Mouse (Mus musculus) gastrocnemius, adult 2 months (tissue): ENCODE results near the gene Olfr1412. TPM values are rescaled to one million over a fixed set of nuclear protein-coding genes. Genes with fewer than 3 reads are reported as not detected.

ENCODE experiments used
- DNase-seq: peaks from one replicate; pipeline ENCODE4 v3.0.0; 2022
- H3K27ac ChIP-seq: fragments of 200-600 bp; 2 replicates; pipeline ENCODE4 v1.8.1; 2022; ENCODE audit warnings: mild to moderate bottlenecking
- H3K4me3 ChIP-seq: fragments of 200-600 bp; 2 replicates; pipeline ENCODE4 v1.8.1; 2022; ENCODE audit warnings: mild to moderate bottlenecking, moderate library complexity
- CTCF ChIP-seq: fragments of 200-600 bp; IDR thresholded peaks from 2 replicates; pipeline ENCODE4 v1.8.1; 2022; ENCODE audit warnings: antibody characterized with exemption, mild to moderate bottlenecking, moderate library complexity
- intact Hi-C: fragments of 180-260 bp; cut with DNase I; formaldehyde crosslinking; loops from one replicate; pipeline ENCODE4 v1.15.1; 2025
- total RNA-seq, 2 experiments: library from RNA; stranded (reverse); gene quantifications; 2 replicates each; pipeline ENCODE4 v1.2.3; 2021

The Olfr1412 gene
- total RNA-seq, 2 experiments from 2014 or later = not detected

- no peak for DNase-seq
- Histone ChIP-seq H3K4me3 (no peak overlapping the region), H3K27ac (no peak overlapping the region)
- TF ChIP-seq CTCF = no peak
- intact Hi-C loops = no loop called here
These were observed 32.8 kb downstream of the Olfr1412 start for GRCm38 (mm10) chr1:92618360-92618759.

GRCm38 (mm10) chr1:92628227-92628626, 42.6 kb downstream of the Olfr1412 start:
- no peak for DNase-seq
- TF ChIP-seq CTCF = no peak
- intact Hi-C loops = no loop called here
- Histone ChIP-seq H3K4me3 (no peak overlapping the region), H3K27ac (no peak overlapping the region)

DNA sequence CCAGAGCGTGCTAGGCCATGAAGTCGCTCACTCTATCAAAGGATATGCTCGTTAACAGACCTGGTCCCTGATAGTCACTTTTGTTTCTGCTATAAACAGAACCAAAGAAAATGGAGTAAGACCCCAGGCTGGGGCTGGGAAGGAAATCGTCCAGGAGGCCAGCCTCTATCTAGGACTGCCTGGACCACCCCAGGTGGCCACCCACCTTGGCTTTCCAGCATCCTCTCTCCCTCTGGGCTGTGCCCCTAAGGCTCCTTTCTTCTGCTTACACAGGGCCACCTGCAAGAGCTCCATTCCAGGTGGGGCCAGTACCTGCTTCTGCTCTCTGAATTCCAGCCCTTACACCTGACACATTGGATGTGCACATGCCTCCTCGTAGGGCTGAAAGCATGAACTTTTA, 46.6 kb downstream of the Olfr1412 start:
- TF ChIP-seq CTCF = no peak
- Histone ChIP-seq H3K27ac (no peak overlapping the region), H3K4me3 (no peak overlapping the region)
- no peak for DNase-seq
- intact Hi-C loops = no loop called here

DNA sequence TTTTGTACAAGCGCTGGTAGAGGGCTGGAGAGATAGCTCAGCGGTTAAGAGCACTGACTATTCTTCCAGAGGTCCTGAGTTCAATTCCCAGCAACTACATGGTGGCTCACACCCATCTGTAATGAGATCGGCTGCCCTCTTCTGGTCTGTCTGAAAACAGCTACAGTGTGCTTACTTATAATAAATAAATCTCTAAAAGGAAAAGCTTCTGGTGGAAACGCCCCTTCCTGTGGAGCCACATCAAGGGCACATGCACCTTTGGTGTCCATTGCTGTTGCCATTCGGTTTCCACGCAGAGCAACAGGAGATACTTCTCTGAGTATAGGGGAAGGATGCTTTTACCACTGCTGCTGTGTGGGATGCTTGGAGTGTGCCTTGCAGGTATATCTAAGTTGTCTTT, 47.4 kb downstream of the Olfr1412 start:
- no peak for TF ChIP-seq CTCF
- no peak overlapping the region for H3K4me3 ChIP-seq
- no peak for DNase-seq
- intact Hi-C loops = no loop called here
- H3K27ac ChIP-seq = no peak overlapping the region

DNA sequence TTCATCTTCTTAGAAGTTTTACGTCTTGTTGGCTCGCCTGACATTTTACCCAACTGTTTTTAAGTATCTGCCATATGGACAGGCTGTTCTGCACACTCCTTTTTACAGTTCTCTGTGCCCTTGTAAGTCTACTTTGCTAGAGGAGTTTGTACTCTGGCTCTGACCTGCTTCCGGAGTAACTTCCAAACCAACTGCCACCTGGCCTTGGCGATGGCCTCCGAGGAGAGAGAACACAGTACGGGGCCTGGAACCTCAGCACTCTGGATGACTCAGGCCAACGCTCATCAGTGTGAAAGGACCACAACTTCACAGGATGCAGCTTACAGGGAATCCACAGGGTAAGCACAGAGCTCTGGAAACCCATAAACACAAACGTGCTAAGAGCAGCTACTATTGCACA, 48.1 kb downstream of the Olfr1412 start:
- H3K27ac ChIP-seq = no peak overlapping the region
- intact Hi-C loops = no loop called here
- DNase-seq = no peak
- no peak overlapping the region for H3K4me3 ChIP-seq
- no peak for TF ChIP-seq CTCF

DNA sequence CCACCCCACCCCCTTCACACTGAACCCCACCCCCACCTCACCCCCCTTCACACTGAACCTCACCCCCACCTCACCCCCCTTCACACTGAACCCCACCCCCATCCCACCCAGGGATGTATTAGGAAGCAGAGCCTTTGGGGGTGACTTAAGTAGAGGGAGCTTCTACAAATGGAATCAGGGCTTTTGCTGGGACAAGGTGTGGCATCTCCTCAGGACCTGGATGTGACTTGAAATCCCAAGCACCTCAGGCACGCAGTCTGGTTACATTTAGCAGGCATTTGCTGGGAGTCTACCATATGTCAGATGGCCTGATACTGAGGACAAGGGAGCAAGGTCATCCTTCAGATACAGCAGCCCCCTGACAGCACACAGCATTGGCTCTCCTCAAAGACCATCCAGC, 49.0 kb downstream of the Olfr1412 start:
- H3K4me3 ChIP-seq = no peak overlapping the region
- no peak overlapping the region for H3K27ac ChIP-seq
- intact Hi-C loops = no loop called here
- no peak for TF ChIP-seq CTCF
- no peak for DNase-seq

DNA sequence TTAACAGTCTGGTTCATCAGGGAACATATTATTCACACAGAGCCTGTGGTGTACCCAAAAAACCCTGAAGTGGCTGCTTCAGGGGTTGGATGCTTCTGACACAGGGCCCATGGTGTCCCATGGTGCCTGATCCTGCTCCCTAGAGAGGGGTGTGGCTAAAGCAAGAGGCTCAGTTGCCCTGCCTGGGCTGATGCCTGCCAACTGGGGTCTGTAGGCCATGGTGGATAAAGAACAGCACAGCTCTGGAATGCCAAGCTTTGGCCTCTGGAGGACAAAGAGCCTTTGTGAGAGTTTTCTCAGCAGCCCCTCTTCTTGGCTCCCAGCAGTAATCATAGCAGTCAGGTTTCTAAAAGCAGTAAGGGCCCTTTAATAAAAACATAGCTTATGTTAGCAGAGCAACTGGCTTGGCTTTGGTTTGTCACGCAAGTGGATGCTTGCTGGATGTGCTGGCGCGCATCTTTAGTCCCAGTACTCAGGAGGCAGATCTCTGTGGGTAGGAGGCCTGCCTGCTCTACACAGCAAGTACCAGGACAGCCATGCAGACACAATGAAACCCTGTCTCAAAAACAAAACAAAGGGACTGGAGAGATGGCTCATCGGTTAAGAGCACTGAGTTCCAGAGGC, 49.5 kb downstream of the Olfr1412 start:
- intact Hi-C loops = no loop called here
- no peak for TF ChIP-seq CTCF
- Histone ChIP-seq H3K27ac (no peak overlapping the region), H3K4me3 (no peak overlapping the region)
- DNase-seq = no peak

DNA sequence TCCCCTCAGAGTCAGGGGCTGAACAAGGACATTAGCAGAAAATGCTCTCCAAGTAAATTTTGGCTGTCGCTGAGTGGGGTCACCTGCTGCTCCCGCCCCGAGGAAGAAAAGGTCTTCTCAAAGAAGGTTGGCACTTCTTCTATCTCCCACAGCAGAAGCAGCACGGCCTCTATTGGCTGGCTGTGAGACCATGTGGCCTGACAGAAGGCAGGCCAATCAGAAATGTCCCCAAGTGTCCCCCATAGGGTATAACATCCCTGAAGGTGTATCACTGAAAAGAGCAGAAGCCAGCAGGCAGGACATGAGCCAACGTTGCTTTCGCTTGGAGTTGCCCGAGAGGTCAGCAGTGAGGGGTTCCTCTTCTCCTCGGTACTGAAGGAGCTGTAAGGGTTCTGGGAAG, 50.4 kb downstream of the Olfr1412 start:
- H3K4me3 ChIP-seq = no peak overlapping the region
- no peak for DNase-seq
- no peak overlapping the region for H3K27ac ChIP-seq
- TF ChIP-seq CTCF = no peak
- intact Hi-C loops = no loop called here

DNA sequence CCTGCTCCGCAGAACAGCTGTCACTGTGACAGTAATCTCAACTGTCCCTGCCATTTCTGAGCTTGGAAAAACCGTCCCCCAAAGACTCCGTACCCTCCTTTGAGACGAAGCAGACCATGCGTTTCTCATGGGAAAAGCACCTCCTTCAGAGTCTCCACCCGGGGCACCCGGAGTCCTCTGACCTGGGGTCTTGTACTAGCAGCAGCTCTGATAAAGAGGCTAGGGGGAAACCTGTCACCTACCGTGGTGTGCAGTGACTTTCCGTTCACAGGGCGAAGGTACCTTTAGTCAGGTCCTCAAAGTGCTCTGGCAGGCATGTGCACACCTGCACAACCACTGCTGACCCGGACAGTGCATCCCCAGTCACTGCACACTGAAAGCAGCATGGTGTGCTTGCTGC, 51.1 kb downstream of the Olfr1412 start:
- no peak overlapping the region for H3K4me3 ChIP-seq
- TF ChIP-seq CTCF = no peak
- DNase-seq = no peak
- intact Hi-C loops = no loop called here
- H3K27ac ChIP-seq = no peak overlapping the region

DNA sequence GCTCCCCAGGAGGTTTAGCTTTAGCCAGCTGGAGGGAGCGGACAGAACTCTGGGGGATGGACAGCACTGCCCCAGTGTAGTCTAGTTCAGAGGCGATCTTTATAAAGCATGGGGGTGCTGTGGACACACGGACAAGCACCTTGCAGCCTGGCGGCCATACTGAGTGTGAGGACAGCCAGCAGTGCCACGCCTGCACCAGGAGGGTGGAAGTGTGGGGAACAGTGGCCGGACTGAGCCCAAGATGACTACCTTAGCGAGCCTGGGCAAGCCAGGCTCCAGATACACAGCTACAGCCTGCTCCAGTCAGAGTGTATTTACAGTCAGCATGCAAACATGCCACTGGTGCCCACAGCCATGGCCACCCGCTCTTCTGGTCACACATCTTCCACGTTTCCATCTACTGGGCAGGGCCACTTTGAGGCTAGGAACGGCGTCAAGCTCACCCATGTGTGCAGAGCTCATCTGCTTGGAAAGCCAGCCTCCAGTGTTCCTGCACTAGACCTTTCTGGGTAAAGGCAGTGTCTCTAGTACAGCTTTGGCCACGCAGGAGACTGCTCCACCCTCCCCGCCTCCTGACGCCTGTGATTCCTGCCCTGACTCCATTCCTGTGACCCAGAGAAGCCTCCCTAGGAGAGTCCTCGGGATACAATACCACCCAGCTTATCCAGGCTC, 52.1 kb downstream of the Olfr1412 start:
- no peak for DNase-seq

GRCm38 (mm10) chr1:92638181-92638580, 52.6 kb downstream of the Olfr1412 start:
- Histone ChIP-seq H3K4me3 (no peak overlapping the region), H3K27ac (no peak overlapping the region)
- TF ChIP-seq CTCF = no peak
- no peak for DNase-seq
- intact Hi-C loops = no loop called here

More for the DNA sequence above, 52.1 kb downstream of the Olfr1412 start:
- no peak for TF ChIP-seq CTCF
- Histone ChIP-seq H3K27ac (no peak overlapping the region), H3K4me3 (no peak overlapping the region)
- intact Hi-C loops = no loop called here

- intact Hi-C loops = no loop called here
- TF ChIP-seq CTCF = no peak
- no peak for DNase-seq
- Histone ChIP-seq H3K4me3 (no peak overlapping the region), H3K27ac (no peak overlapping the region)
These were observed 53.2 kb downstream of the Olfr1412 start for GRCm38 (mm10) chr1:92638736-92639135.

- intact Hi-C loops = no loop called here
- Histone ChIP-seq H3K27ac (no peak overlapping the region), H3K4me3 (peak overlapping the region; percentile 91)
- DNase-seq = no peak
- no peak for TF ChIP-seq CTCF
These were observed 54.8 kb downstream of the Olfr1412 start for GRCm38 (mm10) chr1:92640393-92640792.

Other genes starting within 250 kb of the Olfr1412 start
- 100 to 1,000 TPM; 416 to 545 TPM for gene Ndufa10, start 111.9 kb upstream of the Olfr1412 start, total RNA-seq
- not detected for gene Olfr1416, start 100.7 kb upstream of the Olfr1412 start, total RNA-seq
- not detected for gene Olfr1415, start 89.7 kb upstream of the Olfr1412 start, total RNA-seq
- not detected for gene Olfr1414, start 67.1 kb upstream of the Olfr1412 start, total RNA-seq
- not detected for gene Olfr1413, start 14.5 kb upstream of the Olfr1412 start, total RNA-seq
- gene Olfr1411, start 8.6 kb downstream of the Olfr1412 start, total RNA-seq = not detected
- not detected for gene Olfr1410, start 20.0 kb downstream of the Olfr1412 start, total RNA-seq
- not detected for gene Olfr12, start 32.0 kb downstream of the Olfr1412 start, total RNA-seq
- gene Cops9, start 56.2 kb downstream of the Olfr1412 start, total RNA-seq = 100 to 1,000 TPM; 171 to 192 TPM
- not detected for gene Otos, start 63.1 kb downstream of the Olfr1412 start, total RNA-seq
- 100 to 1,000 TPM; 214 to 256 TPM for gene Gpc1, start 245.9 kb downstream of the Olfr1412 start, total RNA-seq